Mouse (Mus musculus) embryonic facial prominence, embryonic 12.5 days (tissue): ENCODE measurements around the gene Bet1l. TPM values are rescaled to one million over a fixed set of nuclear protein-coding genes. Genes with fewer than 3 reads are reported as not detected.

ENCODE experiments used
- ATAC-seq: fragments of 200-750 bp; cut with Nextera tagmentation; 2 replicates; pipeline ENCODE4 v1.8.0; 2017; ENCODE audit not compliant: insufficient number of reproducible peaks, insufficient read depth, low FRiP score, low TSS enrichment
- H3K27ac ChIP-seq: fragments of 300-500 bp; sonication (generic); 2 replicates; pipeline ENCODE4 v1.5.1; 2016; ENCODE audit warnings: mild to moderate bottlenecking
- H3K27me3 ChIP-seq: fragments of 300-500 bp; sonication (generic); 2 replicates; pipeline ENCODE4 v1.6.1; 2016; ENCODE audit warnings: mild to moderate bottlenecking, moderate library complexity
- H3K36me3 ChIP-seq: fragments of 300-500 bp; sonication (generic); 2 replicates; pipeline ENCODE4 v1.6.1; 2016; ENCODE audit warnings: mild to moderate bottlenecking
- H3K4me1 ChIP-seq: fragments of 300-500 bp; sonication (generic); 2 replicates; pipeline ENCODE4 v1.6.1; 2016
- H3K4me2 ChIP-seq: fragments of 300-500 bp; sonication (generic); replicated peaks from 2 replicates; pipeline ENCODE4 v1.6.1; 2016; ENCODE audit warnings: mild to moderate bottlenecking, moderate library complexity
- H3K4me3 ChIP-seq: fragments of 300-500 bp; sonication (generic); 2 replicates; pipeline ENCODE4 v1.5.1; 2016; ENCODE audit warnings: mild to moderate bottlenecking
- H3K9ac ChIP-seq: fragments of 300-500 bp; sonication (generic); 2 replicates; pipeline ENCODE4 v1.6.1; 2016; ENCODE audit warnings: mild to moderate bottlenecking, moderate library complexity
- H3K9me3 ChIP-seq: fragments of 300-500 bp; sonication (generic); 2 replicates; pipeline ENCODE4 v1.6.1; 2016; ENCODE audit warnings: mild to moderate bottlenecking, moderate library complexity
- WGBS: fragments of 180-500 bp; shearing (Covaris S2); methylation state at CpG from one replicate; pipeline ENCODE4 v1.1.7; 2016; 5-methylcytosine and 5-hydroxymethylcytosine counted together
- polyA plus RNA-seq: library from polyadenylated mRNA; unstranded; fragments of >200 nt; fragmentation: Nextera tagmentation; extraction: Ambion mirVana; gene quantifications from 2 replicates; pipeline ENCODE4 v1.2.1, GENCODE M21; 2016

Bet1l gene
- polyA plus RNA-seq, 1 experiment from 2014 or later, result 36.0 TPM

DNA sequence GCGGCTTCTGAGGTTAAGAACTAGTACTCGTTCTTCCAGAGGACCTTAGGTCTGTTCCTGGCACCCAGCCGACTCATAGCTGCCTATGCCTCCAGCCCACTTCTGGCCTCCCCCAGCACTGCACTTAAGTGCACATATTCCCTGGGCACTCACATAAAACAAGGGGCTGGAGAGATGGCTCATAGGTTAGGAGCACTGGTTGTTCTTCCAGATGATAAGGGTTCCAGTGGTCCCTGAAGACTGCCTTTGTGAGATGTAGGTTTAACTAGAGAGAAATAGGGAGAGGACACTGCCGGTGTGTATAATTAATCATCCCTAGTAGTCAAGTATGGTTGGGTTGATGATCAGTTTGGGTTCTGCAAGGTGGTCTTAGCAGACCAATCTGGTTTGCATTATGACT is 34.6 kb downstream of the Bet1l start:
- Histone ChIP-seq H3K36me3 (no peaks in the 10 kb centered on the region), H3K4me3 (no peak overlapping the region), H3K9me3 (no peaks in the 10 kb centered on the region), H3K9ac (no peak overlapping the region), H3K27me3 (no peaks in the 10 kb centered on the region), H3K4me1 (peaks cover 3% of the 10 kb centered on the region; the same call in 1 of the 2 replicates), H3K4me2 (no peak overlapping the region), H3K27ac (no peak overlapping the region)
- WGBS, result 91% methylated on average over 4 of the region's 4 CpGs
- no peak for ATAC-seq

DNA sequence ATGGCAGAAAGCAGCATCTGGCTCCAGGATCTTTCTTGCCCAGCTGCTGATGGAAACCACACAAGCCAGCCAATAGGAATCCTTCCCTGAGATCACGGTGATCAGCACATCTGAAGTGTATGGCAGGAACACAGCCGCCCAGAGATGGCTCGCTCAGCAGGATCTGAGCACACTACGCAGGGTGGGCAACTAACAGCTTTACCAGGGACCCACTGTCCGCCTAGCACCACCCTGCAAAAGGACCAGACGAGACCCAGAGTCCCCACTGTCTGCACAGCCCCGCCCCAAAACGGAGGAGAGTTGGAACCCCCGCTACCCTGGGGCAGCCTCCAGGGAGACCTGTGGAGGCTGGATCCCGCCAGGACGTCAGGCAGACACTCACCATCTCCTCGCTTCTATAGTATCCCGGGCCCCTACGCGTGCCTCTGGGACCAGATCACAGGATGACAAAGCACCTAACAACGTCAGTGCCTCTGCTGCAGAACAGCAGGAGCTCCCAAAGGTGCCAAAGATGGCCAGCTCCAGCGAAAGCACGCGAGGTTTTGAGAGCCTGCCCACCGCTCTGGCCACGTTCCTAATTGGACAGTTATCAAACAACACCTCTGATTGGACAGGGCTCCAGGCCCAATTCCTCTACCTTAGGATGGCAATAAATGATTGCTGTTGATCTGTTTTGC is 35.6 kb downstream of the Bet1l start, which contains the start of gene Zfp941:
TSS of gene Zfp941 (minus strand) at position 526 of the 677 bp plus-strand sequence.
- ATAC-seq, result peak; percentile 84
- Histone ChIP-seq H3K4me3 (peak within 1 kb of the TSS; percentile 55), H3K27ac (no peak within 1 kb of the TSS), H3K27me3 (no peaks in the 10 kb centered on the region), H3K9ac (peak within 1 kb of the TSS; percentile 59), H3K4me1 (peaks cover 3% of the 10 kb centered on the region; the same call in 1 of the 2 replicates), H3K9me3 (no peaks in the 10 kb centered on the region), H3K36me3 (no peaks in the 10 kb centered on the region), H3K4me2 (peak within 1 kb of the TSS; percentile 79)
- WGBS, result 3% methylated on average over 21 of the region's 21 CpGs

DNA sequence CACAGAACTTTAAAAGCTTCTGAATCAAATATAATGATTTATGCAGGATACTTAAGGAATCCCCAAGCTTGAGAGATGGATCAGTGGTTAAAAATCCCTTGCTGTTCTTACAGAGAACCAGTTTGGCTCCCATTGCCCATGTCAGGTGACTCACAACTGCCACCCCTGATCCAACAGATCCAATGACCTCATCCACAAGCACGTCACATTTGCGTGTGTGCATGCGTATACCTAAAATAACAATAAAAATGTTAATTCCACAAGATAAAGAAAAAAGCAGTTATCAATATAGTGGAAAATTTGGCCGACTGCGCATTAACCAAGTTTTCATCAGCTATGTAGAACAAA is 36.1 kb downstream of the Bet1l start:
- no peak overlapping the region for H3K9ac ChIP-seq
- peak overlapping the region; percentile 79 for H3K4me2 ChIP-seq
- H3K27me3 ChIP-seq, result no peaks in the 10 kb centered on the region
- H3K4me1 ChIP-seq, result peaks cover 3% of the 10 kb centered on the region; the same call in 1 of the 2 replicates
- H3K27ac ChIP-seq, result no peak overlapping the region
- H3K4me3 ChIP-seq, result peak overlapping the region; percentile 55
- no peak for ATAC-seq
- 54% methylated on average over 5 of the region's 5 CpGs for WGBS
- no peaks in the 10 kb centered on the region for H3K9me3 ChIP-seq
- H3K36me3 ChIP-seq, result no peaks in the 10 kb centered on the region

- no peak overlapping the region for H3K27ac ChIP-seq
- H3K27me3 ChIP-seq, result no peaks in the 10 kb centered on the region
- WGBS, result 80% methylated on average over 4 of the region's 4 CpGs
- H3K36me3 ChIP-seq, result no peaks in the 10 kb centered on the region
- no peak overlapping the region for H3K4me3 ChIP-seq
- H3K4me2 ChIP-seq, result no peak overlapping the region
- ATAC-seq, result no peak
- no peaks in the 10 kb centered on the region for H3K9me3 ChIP-seq
- peaks cover 3% of the 10 kb centered on the region; the same call in 1 of the 2 replicates for H3K4me1 ChIP-seq
- no peak overlapping the region for H3K9ac ChIP-seq
Observed at GRCm38 (mm10) chr7:140820173-140820572, 37.2 kb downstream of the Bet1l start.

DNA sequence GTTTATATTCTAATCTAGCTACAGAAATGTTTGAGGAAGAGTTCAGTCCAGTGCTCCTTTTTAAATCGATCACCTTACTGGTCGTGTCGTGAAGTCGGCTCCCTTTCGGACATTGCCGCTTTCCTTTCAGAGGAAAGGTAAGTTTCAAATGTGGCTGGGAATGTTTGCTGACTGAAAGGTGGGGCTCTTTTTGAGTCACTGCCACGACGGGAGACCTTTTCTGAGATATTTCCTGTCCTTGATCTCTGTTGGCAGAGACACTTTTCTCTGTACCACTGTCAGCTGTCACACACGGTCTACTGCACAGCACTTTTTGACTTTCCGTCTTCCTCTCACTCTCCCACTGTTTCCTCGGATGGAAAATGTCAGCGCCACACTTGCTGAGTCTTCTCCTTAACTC is 44.5 kb downstream of the Bet1l start:
- no peak overlapping the region for H3K27ac ChIP-seq
- no peak overlapping the region for H3K4me2 ChIP-seq
- H3K4me3 ChIP-seq, result no peak overlapping the region
- H3K9ac ChIP-seq, result no peak overlapping the region
- H3K36me3 ChIP-seq, result peaks cover 14% of the 10 kb centered on the region
- no peaks in the 10 kb centered on the region for H3K4me1 ChIP-seq
- WGBS, result 87% methylated on average over 12 of the region's 12 CpGs
- ATAC-seq, result no peak
- no peaks in the 10 kb centered on the region for H3K9me3 ChIP-seq
- H3K27me3 ChIP-seq, result no peaks in the 10 kb centered on the region

DNA sequence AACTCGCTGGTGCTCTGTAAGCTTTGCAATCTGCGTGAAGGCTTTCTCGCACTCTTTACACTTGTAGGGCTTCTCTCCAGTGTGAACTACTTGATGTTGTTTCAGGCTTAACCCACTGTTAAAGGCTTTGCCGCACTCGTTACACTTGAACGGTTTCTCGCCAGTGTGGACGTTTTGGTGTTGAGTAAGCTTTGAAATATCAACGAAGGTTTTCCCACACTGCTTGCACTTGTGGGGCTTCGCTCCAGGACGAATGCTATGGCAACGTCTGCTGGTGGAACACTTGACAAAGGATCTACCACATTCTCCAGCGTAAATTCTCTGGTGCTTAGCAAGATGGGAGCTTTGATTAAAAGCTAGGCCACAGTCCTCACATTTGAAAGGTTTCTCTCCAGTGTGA is 45.7 kb downstream of the Bet1l start:
- no peak overlapping the region for H3K27ac ChIP-seq
- no peaks in the 10 kb centered on the region for H3K27me3 ChIP-seq
- no peak overlapping the region for H3K4me2 ChIP-seq
- no peaks in the 10 kb centered on the region for H3K4me1 ChIP-seq
- WGBS, result 90% methylated on average over 13 of the region's 13 CpGs
- no peak for ATAC-seq
- H3K4me3 ChIP-seq, result no peak overlapping the region
- H3K9ac ChIP-seq, result no peak overlapping the region
- peaks cover 14% of the 10 kb centered on the region for H3K36me3 ChIP-seq
- no peaks in the 10 kb centered on the region for H3K9me3 ChIP-seq

DNA sequence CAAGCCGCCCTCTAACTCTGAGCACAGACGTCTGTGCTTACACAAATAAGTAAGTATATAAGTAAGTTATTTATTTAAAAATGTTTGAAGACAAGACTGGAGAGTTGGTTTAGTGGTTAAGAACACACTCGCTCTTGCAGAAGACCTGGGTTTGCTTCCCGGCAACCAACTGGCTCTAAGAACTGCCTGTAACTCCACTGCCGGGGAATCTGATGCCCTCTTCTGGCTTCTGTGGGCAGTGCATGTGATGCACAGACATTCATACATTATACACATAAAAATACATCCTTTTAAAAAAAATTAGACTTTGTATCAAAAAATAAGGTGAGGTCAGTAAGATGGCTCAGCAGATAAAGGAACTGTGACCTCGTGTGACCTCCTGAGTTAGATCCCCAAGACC is 46.9 kb downstream of the Bet1l start:
- no peaks in the 10 kb centered on the region for H3K4me1 ChIP-seq
- no peaks in the 10 kb centered on the region for H3K27me3 ChIP-seq
- WGBS, result 88% methylated on average over 6 of the region's 6 CpGs
- ATAC-seq, result no peak
- H3K4me3 ChIP-seq, result no peak overlapping the region
- H3K9ac ChIP-seq, result no peak overlapping the region
- peaks cover 14% of the 10 kb centered on the region for H3K36me3 ChIP-seq
- H3K4me2 ChIP-seq, result no peak overlapping the region
- no peaks in the 10 kb centered on the region for H3K9me3 ChIP-seq
- no peak overlapping the region for H3K27ac ChIP-seq

- no peak; the same call in 1 of the 2 replicates for ATAC-seq
- Histone ChIP-seq H3K27ac (no peak overlapping the region), H3K36me3 (peaks cover 5% of the 10 kb centered on the region; the same call in 1 of the 2 replicates), H3K9ac (no peak overlapping the region), H3K4me2 (no peak overlapping the region), H3K9me3 (no peaks in the 10 kb centered on the region), H3K27me3 (no peaks in the 10 kb centered on the region), H3K4me1 (no peaks in the 10 kb centered on the region), H3K4me3 (no peak overlapping the region)
- WGBS, result 7% methylated on average over 1 of the region's 1 CpGs
Observed at GRCm38 (mm10) chr7:140805704-140806103, 51.7 kb downstream of the Bet1l start.

Other genes with a start within 250 kb of the Bet1l start
- not detected in 2 replicates for gene Olfr61, start 228.6 kb downstream of the Bet1l start, polyA plus RNA-seq
- gene Olfr53, start 211.1 kb downstream of the Bet1l start, polyA plus RNA-seq, result not detected in 2 replicates
- 0.01 and 0.03 TPM in 2 replicates for gene Olfr539, start 197.6 kb downstream of the Bet1l start, polyA plus RNA-seq
- not detected in 2 replicates for gene Olfr45, start 175.6 kb downstream of the Bet1l start, polyA plus RNA-seq
- not detected in 2 replicates for gene Olfr541, start 160.3 kb downstream of the Bet1l start, polyA plus RNA-seq
- gene Cyp2e1, start 93.8 kb downstream of the Bet1l start, polyA plus RNA-seq, result not detected in 2 replicates
- gene Syce1, start 69.7 kb downstream of the Bet1l start, polyA plus RNA-seq, result 0.14 and 0.33 TPM in 2 replicates
- 3.7 and 4.2 TPM in 2 replicates for gene Zfp941, start 35.4 kb downstream of the Bet1l start, polyA plus RNA-seq
- 2.1 and 2.6 TPM in 2 replicates for gene Urah, start 22.6 kb downstream of the Bet1l start, polyA plus RNA-seq
- not detected in 2 replicates for gene Scgb1c1, start 12.0 kb downstream of the Bet1l start, polyA plus RNA-seq
- gene Odf3, start 9.8 kb downstream of the Bet1l start, polyA plus RNA-seq, result not detected in 2 replicates
- gene Gm45785, start 1.2 kb downstream of the Bet1l start, polyA plus RNA-seq, result not detected in 2 replicates
- 69.2 and 76.6 TPM in 2 replicates for gene Ric8a, start 620 bp downstream of the Bet1l start, polyA plus RNA-seq
- gene Psmd13, start 24.4 kb upstream of the Bet1l start, polyA plus RNA-seq, result 274 and 291 TPM in 2 replicates
- 25.3 and 26.1 TPM in 2 replicates for gene Sirt3, start 24.7 kb upstream of the Bet1l start, polyA plus RNA-seq
- gene Cox8b, start 42.9 kb upstream of the Bet1l start, polyA plus RNA-seq, result 2.4 TPM in 2 replicates
- gene Nlrp6, start 63.3 kb upstream of the Bet1l start, polyA plus RNA-seq, result 0.13 and 0.23 TPM in 2 replicates
- 23.0 and 24.4 TPM in 2 replicates for gene Pgghg, start 83.8 kb upstream of the Bet1l start, polyA plus RNA-seq
- gene Ifitm5, start 92.7 kb upstream of the Bet1l start, polyA plus RNA-seq, result 4.2 and 4.5 TPM in 2 replicates
- 0.65 TPM in 1 of 2 replicates, not detected in the other for gene Gm45717, start 98.4 kb upstream of the Bet1l start, polyA plus RNA-seq
- gene Ifitm2, start 98.4 kb upstream of the Bet1l start, polyA plus RNA-seq, result 864 and 899 TPM in 2 replicates
- 35.5 and 37.6 TPM in 2 replicates for gene Ifitm1, start 109.6 kb upstream of the Bet1l start, polyA plus RNA-seq
- gene Ifitm3, start 153.2 kb upstream of the Bet1l start, polyA plus RNA-seq, result 48.0 and 52.4 TPM in 2 replicates
- gene Ifitm6, start 160.3 kb upstream of the Bet1l start, polyA plus RNA-seq, result 0.43 TPM in 1 of 2 replicates, not detected in the other
- gene Gm17387, start 171.6 kb upstream of the Bet1l start, polyA plus RNA-seq, result not detected in 2 replicates
- gene B4galnt4, start 203.5 kb upstream of the Bet1l start, polyA plus RNA-seq, result 35.2 and 39.2 TPM in 2 replicates
- 13.3 and 16.2 TPM in 2 replicates for gene Pkp3, start 220.6 kb upstream of the Bet1l start, polyA plus RNA-seq
- 1.9 and 3.0 TPM in 2 replicates for gene Sigirr, start 243.0 kb upstream of the Bet1l start, polyA plus RNA-seq